Mouse (Mus musculus) frontal cortex, adult (tissue): Measurements from ENCODE around the gene Heg1.

Experiments used
- ATAC-seq: cut with Nextera tagmentation; 2 replicates; pipeline ENCODE4 v1.9.2; 2017; ENCODE audit warnings: mild to moderate bottlenecking, moderate library complexity, mixed read lengths; ENCODE audit not compliant: low TSS enrichment

The Heg1 gene

DNA sequence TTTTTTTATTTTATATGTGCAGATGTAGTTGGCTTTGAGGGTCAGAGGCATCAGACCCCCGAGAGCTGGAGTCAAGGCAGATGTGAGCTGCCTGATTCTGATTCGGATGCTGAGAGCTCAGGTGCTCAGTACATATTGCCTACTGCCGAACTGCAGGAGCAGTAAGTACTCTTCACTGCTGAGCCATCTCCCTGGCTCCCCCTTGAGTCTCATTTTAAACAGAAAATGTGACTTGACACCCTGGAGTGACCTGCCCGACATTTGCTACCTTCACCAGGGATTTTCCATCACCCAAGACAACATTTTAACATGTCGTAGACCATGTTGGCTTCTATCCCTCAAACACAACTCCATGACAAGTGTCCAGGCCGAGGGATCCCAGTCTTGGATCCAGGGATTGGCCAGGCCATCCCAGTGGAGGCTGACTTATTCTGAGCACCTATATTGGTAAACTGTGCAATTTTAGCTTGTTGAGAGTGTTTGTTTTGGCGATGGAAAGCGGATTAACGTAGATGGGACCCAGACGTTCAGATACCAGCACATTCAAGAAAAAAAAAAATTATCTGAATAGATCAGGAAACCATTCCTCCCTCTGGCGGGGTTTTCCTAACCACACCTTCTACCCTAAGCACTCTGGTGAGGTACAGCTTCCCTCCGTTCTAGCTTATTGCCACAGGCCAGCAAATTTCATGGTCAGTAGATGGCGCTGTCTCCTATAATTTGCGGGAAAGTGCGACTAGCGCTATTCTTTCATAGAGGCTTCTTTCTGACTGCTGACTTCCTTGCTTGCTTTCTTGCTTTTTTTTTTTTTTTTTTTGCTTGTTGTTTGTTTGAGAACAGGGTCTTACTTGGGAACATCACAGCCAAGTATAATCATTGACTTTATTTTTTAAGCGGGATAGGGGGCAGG, 136.4 kb downstream of the Heg1 start:
- peak; percentile 93 for ATAC-seq
